Mouse (Mus musculus) mesoderm, embryonic 11.5 days (tissue): Measurements from ENCODE around the gene Nkx1-2.
A peak's percentile ranks its signal among the peaks of the same experiment; 100 is the strongest.

ENCODE experiments used
- DNase-seq: peaks from one replicate; pipeline ENCODE4 v3.0.0-alpha.2; 2012; ENCODE audit warnings: low read depth, low spot score

The Nkx1-2 gene

GRCm38 (mm10) chr7:132568817-132569216, 30.6 kb downstream of the Nkx1-2 start:
- DNase-seq = no peak

GRCm38 (mm10) chr7:132565831-132566230, 33.6 kb downstream of the Nkx1-2 start:
- no peak for DNase-seq

- DNase-seq = no peak
Observed at GRCm38 (mm10) chr7:132559138-132559766, 40.2 kb downstream of the Nkx1-2 start.

GRCm38 (mm10) chr7:132558141-132558736, 41.2 kb downstream of the Nkx1-2 start:
- DNase-seq = no peak

- DNase-seq = no peak
Observed at GRCm38 (mm10) chr7:132556575-132556974, 42.9 kb downstream of the Nkx1-2 start.

GRCm38 (mm10) chr7:132555911-132556310, 43.5 kb downstream of the Nkx1-2 start:
- no peak for DNase-seq

GRCm38 (mm10) chr7:132554091-132554490, 45.3 kb downstream of the Nkx1-2 start:
- no peak for DNase-seq

DNA sequence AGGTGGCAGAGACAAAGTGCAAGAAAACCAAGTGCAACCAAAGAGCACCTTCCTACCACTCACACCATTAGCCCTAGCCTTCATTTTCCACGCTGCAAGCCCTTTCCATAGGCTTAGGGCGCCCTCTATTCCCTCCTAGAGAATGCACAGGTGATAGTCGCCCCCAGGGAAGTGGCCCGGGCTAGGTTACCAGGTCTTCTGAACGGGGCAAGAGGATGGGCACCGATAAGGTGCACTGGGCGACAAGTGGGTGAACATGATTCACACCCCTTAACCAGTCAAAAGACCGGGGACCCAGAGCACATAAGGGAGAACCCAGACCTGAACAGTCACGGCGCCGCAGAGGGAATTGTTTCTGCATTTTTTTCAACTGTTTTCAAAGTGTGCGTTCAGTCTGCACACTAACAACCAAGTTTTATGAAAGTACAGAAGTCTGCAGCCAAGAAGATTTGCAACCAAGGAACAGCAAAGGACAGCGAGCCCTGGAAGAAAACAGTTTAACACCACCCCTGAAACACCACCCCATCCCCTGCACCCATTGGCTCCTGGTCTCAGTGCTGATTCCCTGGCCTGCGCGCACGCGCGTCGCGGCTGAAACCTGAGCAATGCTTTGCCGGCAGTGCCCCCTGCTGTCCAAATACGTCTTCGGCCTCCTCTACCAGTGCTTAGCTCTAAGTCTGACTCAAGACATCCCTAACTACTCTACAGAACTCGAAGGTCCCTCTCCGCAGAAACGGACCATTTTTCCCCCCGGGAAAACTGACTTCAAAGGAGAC, 47.9 kb downstream of the Nkx1-2 start:
- DNase-seq = peak; percentile 97

DNA sequence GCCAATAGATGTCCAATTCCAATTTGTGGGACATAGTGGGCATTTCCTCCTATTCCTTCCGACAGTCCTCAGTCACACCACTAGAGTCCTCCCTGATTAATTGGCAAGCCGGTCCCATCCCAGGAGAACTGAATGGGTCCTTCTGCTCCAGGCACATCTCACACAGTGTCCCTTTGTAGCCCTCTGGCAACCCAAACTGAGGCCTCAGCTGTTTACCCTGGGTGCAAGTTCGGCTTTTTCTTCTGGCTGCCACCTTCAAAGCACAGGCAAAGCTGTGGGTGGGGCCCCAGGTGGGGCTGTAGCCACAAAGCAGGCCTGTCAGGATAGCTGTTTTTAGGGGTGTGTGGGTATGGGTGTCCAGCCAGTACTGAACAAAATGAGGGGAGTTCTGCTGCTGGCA, 52.3 kb downstream of the Nkx1-2 start:
- DNase-seq = no peak
